ENCODE assay signal across 8 mouse cellular contexts in the genomic region with DNA sequence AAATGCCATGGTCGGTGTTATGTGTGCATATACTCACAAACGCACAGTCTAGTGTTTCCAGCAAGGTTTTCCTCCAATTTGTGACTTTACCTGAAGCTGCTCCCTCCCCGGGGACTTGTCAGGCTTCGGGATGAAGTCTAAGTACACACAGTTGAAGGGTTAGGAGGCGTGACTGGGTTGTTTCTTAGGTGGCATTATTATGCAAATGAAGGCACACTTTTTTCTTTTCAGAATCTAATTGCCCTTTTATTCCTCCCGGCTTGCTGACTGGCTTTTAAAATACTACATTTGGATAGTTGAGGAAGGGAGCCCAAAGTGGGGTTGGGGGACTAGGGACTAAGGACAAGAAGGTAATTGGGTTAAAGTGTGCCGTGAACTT. TPM values are rescaled to one million over a fixed set of nuclear protein-coding genes. Genes with fewer than 3 reads are reported as not detected.
A peak's percentile ranks its signal among the peaks of the same experiment; 100 is the strongest.
DNase-seq lines count a peak whose midpoint lies in the region; ATAC-seq and TF ChIP-seq lines count a peak whose summit lies in the region.

No protein-coding gene starts in this region.

- no peak overlapping the region for H3K27ac ChIP-seq in liver, adult 2 months (replicated peaks; ENCODE audit: insufficient read depth, low read depth, low read length)
- H3K27ac ChIP-seq in embryonic facial prominence, embryonic 13.5 days = no peak overlapping the region
- no peak overlapping the region for H3K27ac ChIP-seq in kidney, embryonic 15.5 days
- H3K27ac ChIP-seq in neural tube, embryonic 13.5 days (replicated peaks) = no peak overlapping the region

- no peaks in the 10 kb centered on the region for H3K36me3 ChIP-seq in liver, adult 2 months (ENCODE audit: control insufficient read depth, insufficient read depth, low read length)
- no peaks in the 10 kb centered on the region for H3K36me3 ChIP-seq in embryonic facial prominence, embryonic 13.5 days
- no peaks in the 10 kb centered on the region for H3K36me3 ChIP-seq in kidney, embryonic 15.5 days
- H3K36me3 ChIP-seq in neural tube, embryonic 13.5 days = no peaks in the 10 kb centered on the region

- DNase-seq in liver, adult 2 months (ENCODE audit: extremely low read depth, low read depth, low spot score) = no peak
- no peak for DNase-seq in liver
- no peak for DNase-seq in adrenal gland, postnatal 14 days
- DNase-seq in frontal cortex, postnatal 14 days (ENCODE audit: low spot score in 2 of 2) = no peak

- H3K9me3 ChIP-seq in embryonic facial prominence, embryonic 13.5 days = no peaks in the 10 kb centered on the region
- H3K9me3 ChIP-seq in kidney, embryonic 15.5 days (replicated peaks) = no peaks in the 10 kb centered on the region
- H3K9me3 ChIP-seq in neural tube, embryonic 13.5 days = no peaks in the 10 kb centered on the region

- TF ChIP-seq POLR2A in liver, adult 2 months (IDR thresholded peaks at IDR 0.05; ENCODE audit: extremely low read depth, insufficient read depth, low read length) = no peak

- H3K4me1 ChIP-seq in liver, adult 2 months (ENCODE audit: control insufficient read depth, insufficient read depth, low read length) = peaks cover 13% of the 10 kb centered on the region
- peaks cover 25% of the 10 kb centered on the region for H3K4me1 ChIP-seq in embryonic facial prominence, embryonic 13.5 days
- peaks cover 32% of the 10 kb centered on the region for H3K4me1 ChIP-seq in kidney, embryonic 15.5 days
- peaks cover 31% of the 10 kb centered on the region for H3K4me1 ChIP-seq in neural tube, embryonic 13.5 days (replicated peaks)

- peak overlapping the region; percentile 95 for H3K4me2 ChIP-seq in embryonic facial prominence, embryonic 13.5 days
- H3K4me2 ChIP-seq in kidney, embryonic 15.5 days = peak overlapping the region; percentile 98
- peak overlapping the region; percentile 100 for H3K4me2 ChIP-seq in neural tube, embryonic 13.5 days

- ATAC-seq in embryonic facial prominence, embryonic 13.5 days (ENCODE audit: insufficient number of reproducible peaks, insufficient read depth, low FRiP score, low TSS enrichment, low read depth) = no peak
- no peak for ATAC-seq in kidney, embryonic 15.5 days (replicated peaks; ENCODE audit: low FRiP score)
- no peak for ATAC-seq in neural tube, embryonic 13.5 days (ENCODE audit: low read depth)
- ATAC-seq in erythroblast, adult 5-6 weeks (replicated peaks; ENCODE audit: low FRiP score, poor library complexity, severe bottlenecking) = no peak

- no peak for TF ChIP-seq CTCF in liver, adult 2 months (IDR thresholded peaks at IDR 0.05; ENCODE audit: low read depth, low read length)

- WGBS in liver, adult 2 months = 46% methylated on average over 7 of the region's 7 CpGs
- WGBS in embryonic facial prominence, embryonic 13.5 days = 10% methylated on average over 7 of the region's 7 CpGs
- 18% methylated on average over 7 of the region's 7 CpGs for WGBS in kidney, embryonic 15.5 days
- WGBS in neural tube, embryonic 13.5 days = 4% methylated on average over 7 of the region's 7 CpGs

- H3K9ac ChIP-seq in liver, adult 2 months (ENCODE audit: low read depth, low read length) = peak overlapping the region; percentile 15; the same call in 1 of the 2 replicates
- H3K9ac ChIP-seq in embryonic facial prominence, embryonic 13.5 days = peak overlapping the region; percentile 90
- no peak overlapping the region for H3K9ac ChIP-seq in kidney, embryonic 15.5 days
- H3K9ac ChIP-seq in neural tube, embryonic 13.5 days = no peak overlapping the region; the same call in 1 of the 2 replicates

- H3K79me2 ChIP-seq in liver, adult 2 months (ENCODE audit: control insufficient read depth, insufficient read depth, low read length) = peaks cover 17% of the 10 kb centered on the region; the same call in 1 of the 2 replicates

- no peak overlapping the region for H3K4me3 ChIP-seq in liver, adult 2 months (ENCODE audit: insufficient read depth, low read depth, low read length)
- H3K4me3 ChIP-seq in embryonic facial prominence, embryonic 13.5 days = peak overlapping the region; percentile 87
- H3K4me3 ChIP-seq in kidney, embryonic 15.5 days (replicated peaks) = peak overlapping the region; percentile 74
- peak overlapping the region; percentile 84 for H3K4me3 ChIP-seq in neural tube, embryonic 13.5 days

- no peaks in the 10 kb centered on the region for H3K27me3 ChIP-seq in liver, adult 2 months (ENCODE audit: control insufficient read depth, insufficient read depth, low read length)
- H3K27me3 ChIP-seq in embryonic facial prominence, embryonic 13.5 days = no peaks in the 10 kb centered on the region
- H3K27me3 ChIP-seq in kidney, embryonic 15.5 days = peaks cover 11% of the 10 kb centered on the region; the same call in 1 of the 2 replicates
- peaks cover 48% of the 10 kb centered on the region for H3K27me3 ChIP-seq in neural tube, embryonic 13.5 days

RNA-seq across cellular contexts. Expression of a gene that starts 3.6 kb away (rescaled TPM):
- 71.3 and 79.7 TPM in 2 replicates for total RNA-seq in liver, adult 2 months (2014; rRNA removed)
- polyA plus RNA-seq in liver, adult 2 months (2012; rRNA removed) = 22.5 and 23.9 TPM in 2 replicates
- 91.9 and 115 TPM in 2 replicates for polyA plus RNA-seq in embryonic facial prominence, embryonic 13.5 days (2015; fragmentation: Nextera tagmentation; extraction: Ambion mirVana)
- polyA plus RNA-seq in kidney, embryonic 15.5 days (2015; fragmentation: Nextera tagmentation; extraction: Ambion mirVana) = 45.5 and 46.2 TPM in 2 replicates
- polyA plus RNA-seq in neural tube, embryonic 13.5 days (2015; fragmentation: Nextera tagmentation; extraction: Ambion mirVana) = 72.1 and 82.5 TPM in 2 replicates
- total RNA-seq in adrenal gland, postnatal 14 days (2021) = 74.6 and 80.2 TPM in 2 replicates
- total RNA-seq in erythroblast, adult 5-6 weeks (2015; ENCODE audit: low replicate concordance) = 24.9 and 37.1 TPM in 2 replicates
- total RNA-seq in erythroblast, adult 5-6 weeks (2017; ENCODE audit: low replicate concordance) = 6.8 and 21.5 TPM in 2 replicates

Comparison
In these comparisons a context has a peak if more than half of its experiments do, and no peak if none do; other contexts are left out.
1. H3K9ac ChIP-seq: peak in liver, adult 2 months (single experiment) and embryonic facial prominence, embryonic 13.5 days (single experiment); none in kidney, embryonic 15.5 days (single experiment) and neural tube, embryonic 13.5 days (single experiment).
2. Peak in every context shown above with its lines, with median percentiles within 50 percentile points of each other: H3K4me2 ChIP-seq.